ENCODE assay signal across 14 mouse cellular contexts in the genomic region with DNA sequence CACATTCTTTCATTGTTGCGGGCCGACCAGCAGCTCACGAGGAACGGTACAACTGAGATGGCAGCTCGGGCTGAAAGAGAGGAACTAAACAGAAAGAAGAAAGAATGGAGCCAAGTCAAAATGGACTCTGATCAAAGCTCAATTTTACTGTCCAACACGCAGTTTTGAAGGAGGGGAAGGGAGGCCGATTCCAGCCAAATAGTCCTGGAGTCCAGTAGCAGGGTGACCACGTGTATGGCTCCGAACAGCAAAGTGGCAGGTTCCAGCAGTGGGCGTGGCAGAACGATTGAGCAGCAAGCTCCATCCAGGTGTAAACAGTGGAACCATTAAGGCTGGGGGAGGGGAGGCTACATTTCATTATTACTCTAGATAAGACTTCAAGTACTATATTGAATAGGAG. TPM values are rescaled to one million over a fixed set of nuclear protein-coding genes. Genes with fewer than 3 reads are reported as not detected.
"Had no signal": no experiment of that assay in that cellular context is flagged by ENCODE, and none has a peak within 500 bp of the region (broad histone marks: within the 10 kb centered on the region; RNA-seq: fewer than 3 reads in every experiment).

No protein-coding gene starts in this region.

RNA-seq across cellular contexts. Expression of gene Clec4e, which starts 3.8 kb away (rescaled TPM):
- polyA plus RNA-seq: intestine, embryonic 15.5 days; limb, embryonic 12.5 days; lung, embryonic 14.5 days; midbrain, embryonic 12.5 days; midbrain, embryonic 15.5 days; neural tube, embryonic 12.5 days; neural tube, embryonic 15.5 days; stomach, embryonic 14.5 days; stomach, postnatal 0 days had no signal

RNA-seq across cellular contexts. Expression of gene Vmn2r19, which starts 14.6 kb away (rescaled TPM):
- polyA plus RNA-seq: intestine, embryonic 15.5 days; kidney, embryonic 16.5 days; limb, embryonic 12.5 days; limb, embryonic 15.5 days; lung, embryonic 14.5 days; lung, postnatal 0 days; macrophage; midbrain, embryonic 12.5 days; midbrain, embryonic 15.5 days; neural tube, embryonic 12.5 days; neural tube, embryonic 15.5 days; stomach, embryonic 14.5 days; stomach, postnatal 0 days; thymus, adult 2 months had no signal

RNA-seq across cellular contexts. Expression of gene Clec4d, which starts 31.6 kb away (rescaled TPM):
- polyA plus RNA-seq: kidney, embryonic 16.5 days; limb, embryonic 12.5 days; midbrain, embryonic 12.5 days; midbrain, embryonic 15.5 days; neural tube, embryonic 12.5 days; neural tube, embryonic 15.5 days; stomach, embryonic 14.5 days had no signal
